Mouse (Mus musculus) kidney, postnatal 0 days (tissue): Measurements from ENCODE around the gene Gad2. TPM values are rescaled to one million over a fixed set of nuclear protein-coding genes. Genes with fewer than 3 reads are reported as not detected.

Experiments used
- ATAC-seq: fragments of 200-750 bp; cut with Nextera tagmentation; replicated peaks from 2 replicates; pipeline ENCODE4 v1.8.0; 2017; ENCODE audit warnings: low read depth, moderate number of reproducible peaks, moderate TSS enrichment, moderate library complexity; ENCODE audit not compliant: low FRiP score
- DNase-seq: peaks from one replicate; pipeline ENCODE4 v3.0.0-alpha.2; 2016; ENCODE audit warnings: low spot score
- H3K27ac ChIP-seq: fragments of 300-500 bp; sonication (generic); 2 replicates; pipeline ENCODE4 v1.5.1; 2014; ENCODE audit warnings: mild to moderate bottlenecking
- H3K27me3 ChIP-seq: fragments of 300-500 bp; sonication (generic); 2 replicates; pipeline ENCODE4 v1.6.1; 2014; ENCODE audit warnings: low read length, mixed read lengths; ENCODE audit not compliant: insufficient read depth
- H3K36me3 ChIP-seq: fragments of 300-500 bp; sonication (generic); 2 replicates; pipeline ENCODE4 v1.6.1; 2014; ENCODE audit warnings: low read length, mixed read lengths; ENCODE audit not compliant: insufficient read depth
- H3K4me1 ChIP-seq: fragments of 300-500 bp; sonication (generic); replicated peaks from 2 replicates; pipeline ENCODE4 v1.6.1; 2014; ENCODE audit warnings: antibody characterized with exemption, low read length, mixed read lengths; ENCODE audit not compliant: insufficient read depth
- H3K4me2 ChIP-seq: fragments of 300-500 bp; sonication (generic); 2 replicates; pipeline ENCODE4 v1.6.1; 2014; ENCODE audit warnings: mild to moderate bottlenecking, low read length, moderate library complexity, mixed read lengths
- H3K4me3 ChIP-seq: fragments of 300-500 bp; sonication (generic); replicated peaks from 2 replicates; pipeline ENCODE4 v1.5.1; 2014; ENCODE audit warnings: low read depth, low read length
- H3K9ac ChIP-seq: fragments of 300-500 bp; sonication (generic); 2 replicates; pipeline ENCODE4 v1.6.1; 2014; ENCODE audit warnings: low read depth, low read length
- H3K9me3 ChIP-seq: fragments of 300-500 bp; sonication (generic); replicated peaks from 2 replicates; pipeline ENCODE4 v1.6.1; 2016; ENCODE audit warnings: low read length, inconsistent platforms, mixed read lengths
- CTCF ChIP-seq: IDR thresholded peaks from 2 replicates; pipeline ENCODE4 v1.5.1; 2016; ENCODE audit warnings: antibody characterized with exemption, low read depth, mild to moderate bottlenecking, moderate library complexity
- WGBS: fragments of 180-500 bp; shearing (Covaris S2); extraction: QIAGEN DNeasy Blood & Tissue Kit; methylation state at CpG from one replicate; pipeline ENCODE4 v1.1.7; 2014; 5-methylcytosine and 5-hydroxymethylcytosine counted together
- polyA plus RNA-seq: library from polyadenylated mRNA; unstranded; fragments of >200 nt; fragmentation: Nextera tagmentation; extraction: Ambion mirVana; gene quantifications from 2 replicates; pipeline ENCODE4 v1.2.1, GENCODE M21; 2015

The Gad2 gene
- polyA plus RNA-seq, 1 experiment from 2014 or later: not detected

DNA sequence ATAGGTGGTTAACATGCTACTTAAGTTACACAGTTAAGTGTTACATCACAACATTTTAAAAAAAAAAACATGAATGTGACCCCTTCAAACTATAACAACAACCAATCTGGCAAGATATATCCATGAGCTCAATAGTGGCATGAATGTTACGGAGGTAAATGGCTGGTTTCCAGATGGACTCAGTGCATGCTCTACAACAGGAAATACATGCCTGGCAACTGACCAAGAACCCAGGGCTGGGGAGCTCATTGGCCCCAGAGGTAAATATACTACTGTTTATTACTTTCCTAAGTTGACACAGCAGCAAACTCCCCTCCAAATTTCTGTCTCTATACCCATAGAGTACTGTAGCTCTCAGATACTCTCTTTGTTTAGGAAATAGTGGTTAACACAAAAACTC lies 26.4 kb downstream of the Gad2 start:
- no peak for TF ChIP-seq CTCF
- Histone ChIP-seq H3K27ac (no peak overlapping the region), H3K4me2 (no peak overlapping the region), H3K9ac (no peak overlapping the region), H3K4me3 (no peak overlapping the region), H3K27me3 (no peaks in the 10 kb centered on the region), H3K36me3 (no peaks in the 10 kb centered on the region), H3K4me1 (no peaks in the 10 kb centered on the region), H3K9me3 (no peaks in the 10 kb centered on the region)
- 56% methylated on average over 1 of the region's 1 CpGs for WGBS
- ATAC-seq (no peak), DNase-seq (no peak)

DNA sequence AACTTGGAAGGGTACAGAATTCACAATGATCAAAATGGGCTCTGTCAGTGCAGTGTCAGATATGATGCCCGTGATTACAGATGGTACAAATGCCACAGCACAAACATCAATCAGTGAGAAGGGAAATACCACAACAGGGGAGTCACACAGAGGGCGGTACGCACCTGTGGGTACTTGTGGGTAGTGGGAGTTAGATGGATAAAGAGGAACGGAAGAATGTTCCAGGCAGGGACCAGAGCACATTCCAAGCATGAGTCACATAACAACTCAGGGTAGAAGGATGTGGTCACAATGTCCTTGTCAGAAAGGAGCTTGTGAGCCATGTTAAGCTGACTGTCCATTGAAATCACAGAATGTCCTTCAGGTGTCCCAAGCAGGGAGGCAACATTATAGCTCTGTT lies 29.8 kb downstream of the Gad2 start:
- no peak for TF ChIP-seq CTCF
- 89% methylated on average over 4 of the region's 4 CpGs for WGBS
- Histone ChIP-seq H3K27me3 (no peaks in the 10 kb centered on the region), H3K4me1 (no peaks in the 10 kb centered on the region), H3K4me2 (no peak overlapping the region), H3K36me3 (no peaks in the 10 kb centered on the region), H3K9ac (no peak overlapping the region), H3K4me3 (no peak overlapping the region), H3K27ac (no peak overlapping the region), H3K9me3 (no peaks in the 10 kb centered on the region)
- DNase-seq (no peak), ATAC-seq (no peak)

DNA sequence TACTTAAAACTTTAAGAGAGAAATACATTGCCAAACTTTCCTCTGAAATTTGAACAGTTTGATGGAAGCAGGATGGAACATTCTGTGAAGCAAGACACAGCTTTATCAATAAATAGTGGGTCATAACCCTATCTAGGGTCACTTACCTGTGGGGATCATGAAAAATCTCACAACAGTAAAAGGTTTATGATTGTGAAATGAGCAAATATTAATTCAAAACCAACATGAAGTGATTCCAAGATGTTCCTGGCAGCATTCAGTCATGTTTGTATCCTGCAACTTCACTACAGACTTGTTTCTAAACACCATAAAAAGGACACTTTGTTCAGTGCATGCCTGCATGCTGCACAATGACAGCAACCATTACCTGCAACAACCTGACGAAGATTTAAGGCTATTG lies 41.7 kb downstream of the Gad2 start:
- H3K4me1 ChIP-seq: no peaks in the 10 kb centered on the region
- no peak overlapping the region for H3K9ac ChIP-seq
- H3K4me2 ChIP-seq: no peak overlapping the region
- H3K9me3 ChIP-seq: no peaks in the 10 kb centered on the region
- 83% methylated on average over 1 of the region's 1 CpGs for WGBS
- H3K36me3 ChIP-seq: no peaks in the 10 kb centered on the region
- H3K4me3 ChIP-seq: no peak overlapping the region
- no peak for TF ChIP-seq CTCF
- no peak overlapping the region for H3K27ac ChIP-seq
- no peaks in the 10 kb centered on the region for H3K27me3 ChIP-seq
- DNase-seq (no peak), ATAC-seq (no peak)

DNA sequence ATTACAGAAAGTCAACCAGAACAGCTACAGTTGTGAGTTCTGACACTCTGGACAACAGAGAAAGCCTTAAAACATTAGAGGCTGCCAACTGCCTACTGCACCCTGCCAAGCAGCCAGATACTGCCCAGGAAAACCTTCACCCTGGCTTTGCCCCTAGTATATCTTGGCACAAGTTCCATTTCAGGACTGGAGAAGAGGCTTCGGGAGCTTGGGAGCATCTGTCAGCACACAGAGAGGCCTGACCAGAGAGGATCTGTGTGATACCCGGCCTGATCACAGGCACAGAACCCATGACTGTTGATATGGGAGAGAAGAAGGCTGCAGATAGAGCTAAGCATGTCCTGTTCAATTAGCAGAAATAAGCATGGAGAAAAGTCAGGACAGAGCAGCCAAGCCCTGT lies 48.4 kb downstream of the Gad2 start:
- no peak overlapping the region for H3K4me3 ChIP-seq
- H3K4me2 ChIP-seq: no peak overlapping the region
- H3K27ac ChIP-seq: no peak overlapping the region
- no peak overlapping the region for H3K9ac ChIP-seq
- H3K36me3 ChIP-seq: no peaks in the 10 kb centered on the region
- TF ChIP-seq CTCF: no peak
- H3K9me3 ChIP-seq: no peaks in the 10 kb centered on the region
- no peaks in the 10 kb centered on the region for H3K27me3 ChIP-seq
- DNase-seq (no peak), ATAC-seq (no peak)
- 84% methylated on average over 2 of the region's 2 CpGs for WGBS
- H3K4me1 ChIP-seq: no peaks in the 10 kb centered on the region

DNA sequence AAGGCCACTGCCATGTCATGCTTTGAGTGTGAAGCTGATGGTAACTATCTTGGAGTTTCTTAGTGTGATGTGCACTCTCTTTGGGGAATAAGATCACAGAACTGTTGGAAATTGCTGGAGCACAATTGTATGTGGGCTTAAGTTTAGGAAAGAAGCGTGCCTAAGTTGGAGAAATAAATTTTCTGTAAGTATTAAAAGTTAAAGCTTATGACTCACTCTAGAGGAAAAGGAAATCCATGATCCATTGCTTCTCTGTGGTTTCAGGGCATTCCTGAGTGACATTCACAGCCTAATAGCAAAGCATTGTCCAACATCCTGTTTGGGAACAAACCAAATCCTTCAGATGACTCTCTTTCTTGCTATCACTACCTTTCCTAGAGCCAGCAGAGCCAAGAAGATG lies 49.3 kb downstream of the Gad2 start:
- TF ChIP-seq CTCF: no peak
- H3K4me3 ChIP-seq: no peak overlapping the region
- no peak overlapping the region for H3K9ac ChIP-seq
- ATAC-seq: no peak
- H3K27ac ChIP-seq: no peak overlapping the region
- no peak overlapping the region for H3K4me2 ChIP-seq
- WGBS: 35% methylated on average over 1 of the region's 1 CpGs
- no peaks in the 10 kb centered on the region for H3K4me1 ChIP-seq
- DNase-seq: peak; percentile 32
- no peaks in the 10 kb centered on the region for H3K27me3 ChIP-seq
- no peaks in the 10 kb centered on the region for H3K36me3 ChIP-seq
- no peaks in the 10 kb centered on the region for H3K9me3 ChIP-seq

DNA sequence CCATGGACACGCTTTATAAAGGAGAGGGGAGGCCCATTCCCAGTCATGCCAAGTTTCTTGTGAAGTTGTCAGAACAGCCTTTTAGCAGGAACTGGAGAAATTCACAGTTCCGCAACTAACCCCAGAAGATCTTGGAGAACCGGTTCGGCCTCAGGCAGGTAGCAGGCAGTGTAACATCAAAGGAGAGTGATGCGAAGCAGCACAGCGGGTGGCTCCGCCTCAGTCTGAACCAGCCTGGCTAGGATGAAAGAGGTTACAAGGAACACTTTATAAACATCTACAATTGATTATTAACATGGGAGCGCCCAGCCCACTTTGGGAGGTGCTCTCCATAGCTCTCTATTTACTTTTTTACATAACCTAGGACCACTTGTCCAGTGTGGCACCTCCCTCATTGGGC lies 55.1 kb downstream of the Gad2 start:
- no peak overlapping the region for H3K27ac ChIP-seq
- TF ChIP-seq CTCF: no peak
- peak; percentile 2 for DNase-seq

DNA sequence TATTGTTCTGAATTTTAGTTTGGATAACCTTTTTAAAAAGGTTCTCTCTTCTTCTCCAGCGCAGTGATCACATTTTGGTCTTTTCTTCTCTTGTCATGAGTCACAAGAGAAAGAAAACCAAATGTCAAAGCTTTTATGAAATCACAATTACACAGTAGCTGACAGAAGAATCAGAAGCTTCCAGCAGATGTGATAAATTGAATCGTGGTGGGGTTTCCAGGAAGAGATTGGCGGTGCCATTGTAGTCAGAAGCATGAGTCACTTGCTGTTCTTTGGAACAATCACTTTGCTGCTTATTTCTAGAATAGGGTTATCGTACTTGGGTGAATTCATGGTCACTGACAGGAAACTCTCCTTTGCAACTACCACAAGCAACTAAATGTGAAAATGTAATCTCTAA lies 57.9 kb downstream of the Gad2 start:
- no peaks in the 10 kb centered on the region for H3K4me1 ChIP-seq
- no peaks in the 10 kb centered on the region for H3K9me3 ChIP-seq
- H3K4me2 ChIP-seq: no peak overlapping the region
- no peak for TF ChIP-seq CTCF
- ATAC-seq (no peak), DNase-seq (no peak)
- no peak overlapping the region for H3K4me3 ChIP-seq
- no peaks in the 10 kb centered on the region for H3K36me3 ChIP-seq
- WGBS: 78% methylated on average over 4 of the region's 4 CpGs
- no peak overlapping the region for H3K9ac ChIP-seq
- H3K27me3 ChIP-seq: no peaks in the 10 kb centered on the region
- H3K27ac ChIP-seq: no peak overlapping the region

More for the DNA sequence above, 55.1 kb downstream of the Gad2 start:
- no peak overlapping the region for H3K4me2 ChIP-seq
- no peak overlapping the region for H3K9ac ChIP-seq
- ATAC-seq: peak; percentile 65; the same call in 1 of the 2 replicates
- no peaks in the 10 kb centered on the region for H3K4me1 ChIP-seq
- no peaks in the 10 kb centered on the region for H3K36me3 ChIP-seq
- no peaks in the 10 kb centered on the region for H3K27me3 ChIP-seq
- WGBS: 38% methylated on average over 8 of the region's 8 CpGs
- no peaks in the 10 kb centered on the region for H3K9me3 ChIP-seq
- no peak overlapping the region for H3K4me3 ChIP-seq
